Mouse (Mus musculus): ENCODE results near the gene Synpo2.
A peak's percentile ranks its signal among the peaks of the same experiment; 100 is the strongest.

The Synpo2 gene

GRCm38 (mm10) chr3:123166450-123166849 lies 69.5 kb downstream of the Synpo2 start:
- no peak for DNase-seq (ENCODE audit: low spot score in 2 of 2)

- DNase-seq (ENCODE audit: low spot score in 2 of 2): no peak
Observed at GRCm38 (mm10) chr3:123164183-123164582, 71.8 kb downstream of the Synpo2 start.

DNA sequence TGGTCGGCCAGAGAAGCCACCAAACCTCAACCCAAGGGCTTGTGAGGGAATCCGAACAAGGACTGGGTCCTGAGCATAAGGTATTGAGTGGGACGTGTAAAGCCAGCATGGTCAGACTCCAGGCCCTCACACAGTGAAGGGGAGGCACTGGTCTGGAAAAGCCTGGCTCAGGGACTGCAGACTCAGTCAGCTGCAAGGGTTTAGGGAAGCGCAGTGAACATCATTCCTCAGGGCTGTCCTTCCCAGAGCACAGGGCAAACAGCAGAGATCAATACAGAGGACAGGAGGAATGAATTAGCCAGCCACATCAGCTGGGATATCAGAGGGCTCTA lies 72.8 kb downstream of the Synpo2 start:
- DNase-seq (ENCODE audit: low spot score in 2 of 2): no peak

DNA sequence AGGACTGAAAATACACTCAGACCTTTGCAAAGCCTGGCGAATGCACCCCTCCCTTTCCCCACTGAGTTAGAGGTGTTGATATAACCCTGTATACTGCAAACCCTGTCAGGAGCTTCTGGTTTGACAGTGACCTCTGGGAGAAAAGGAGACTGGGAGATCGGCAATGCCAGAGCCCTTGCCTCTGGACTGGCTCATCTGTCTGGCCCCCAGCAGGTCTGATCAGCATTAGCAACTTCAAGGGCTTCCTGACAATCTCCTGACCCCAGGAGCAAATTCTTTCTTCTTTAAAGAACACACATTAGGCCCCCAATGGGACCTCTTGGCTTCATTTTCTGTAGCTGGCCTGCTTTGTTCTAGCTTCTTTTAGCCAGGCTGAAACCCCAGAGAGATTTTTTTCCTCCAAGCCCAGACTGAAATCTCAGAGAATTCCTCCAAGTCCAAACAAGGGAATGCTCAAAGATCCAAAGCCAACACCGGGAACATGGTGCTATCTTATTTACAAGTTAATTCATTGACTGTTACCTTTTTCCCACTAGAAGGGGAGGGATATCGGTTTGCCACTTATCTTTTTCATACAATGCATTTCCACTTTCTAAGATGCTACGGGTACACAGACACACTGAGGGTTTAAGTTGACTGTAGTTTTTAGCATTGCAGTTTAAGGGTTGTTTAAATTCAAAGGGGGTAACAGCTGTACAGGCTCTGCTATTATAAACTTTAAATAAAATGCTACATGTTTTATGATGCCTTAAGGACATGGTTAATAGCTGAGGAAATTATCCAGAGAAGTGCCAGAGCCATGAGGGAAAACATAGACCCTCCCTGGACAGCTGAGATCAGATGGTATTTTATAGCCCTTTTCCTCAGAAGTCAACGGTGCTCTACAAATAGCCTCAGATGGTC lies 73.4 kb downstream of the Synpo2 start:
- DNase-seq (ENCODE audit: low spot score in 2 of 2): no peak

DNA sequence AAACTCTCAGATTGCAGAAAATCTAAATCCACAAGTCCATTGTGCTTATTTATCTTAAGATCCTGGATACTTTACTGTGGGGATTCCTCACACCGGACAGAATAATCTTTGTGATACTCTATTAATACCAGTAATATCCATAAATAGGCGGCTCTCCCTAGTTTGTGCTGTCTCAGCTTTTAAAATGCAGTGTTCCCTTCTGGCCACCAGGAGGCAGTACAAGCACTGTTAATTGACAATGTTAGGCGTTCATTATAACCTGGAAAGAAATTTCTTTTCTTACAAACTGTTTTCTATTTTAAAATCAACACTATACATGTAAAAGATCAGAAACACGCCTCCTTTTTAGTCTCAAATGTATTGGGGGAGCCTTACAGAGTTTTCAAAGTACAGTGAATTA lies 75.2 kb downstream of the Synpo2 start:
- DNase-seq (ENCODE audit: low spot score in 2 of 2): no peak

GRCm38 (mm10) chr3:123159139-123159824 lies 76.7 kb downstream of the Synpo2 start:
- DNase-seq (ENCODE audit: low spot score in 2 of 2): peak in 1 of 2 experiments; percentile 13

DNA sequence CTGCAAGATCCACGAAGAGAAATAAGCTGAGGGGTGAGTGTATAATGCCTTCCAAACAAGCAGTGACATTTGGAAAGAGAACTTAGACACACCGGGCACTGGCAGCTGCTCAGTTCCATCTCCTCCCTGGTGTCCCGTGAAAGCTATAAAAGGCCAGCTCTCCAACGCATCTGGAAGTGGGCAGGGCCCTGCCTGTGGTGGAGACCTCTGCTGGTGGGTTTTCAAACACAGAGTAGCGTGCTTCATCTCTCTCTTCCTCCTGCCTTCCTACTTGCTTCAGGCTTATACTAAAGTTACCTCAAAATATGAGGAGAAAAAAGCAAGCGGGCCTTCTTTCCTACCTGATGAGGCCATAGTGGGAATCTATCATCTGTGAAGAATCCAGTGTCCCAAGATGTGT lies 77.4 kb downstream of the Synpo2 start:
- DNase-seq (ENCODE audit: low spot score in 2 of 2): no peak

DNA sequence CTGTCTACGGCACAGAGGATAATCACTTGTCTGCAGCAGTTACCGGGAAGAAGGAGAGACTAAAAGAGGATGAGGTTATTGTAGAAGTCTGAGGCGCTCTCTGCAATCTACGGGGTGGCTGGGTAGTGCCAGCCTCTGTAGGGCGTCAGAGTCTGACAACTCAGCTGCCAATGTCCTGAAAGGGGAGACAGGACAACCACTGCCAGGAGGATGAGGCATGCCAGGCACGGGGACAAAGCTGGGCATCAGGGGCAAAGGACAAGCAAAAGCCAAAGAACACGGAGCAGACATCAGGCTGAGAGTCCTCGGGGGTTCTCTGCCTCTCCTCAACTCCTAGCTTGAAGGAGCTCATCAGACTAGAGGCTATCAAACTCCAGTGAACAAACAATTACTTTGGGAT lies 82.6 kb downstream of the Synpo2 start:
- no peak for DNase-seq (ENCODE audit: low spot score in 2 of 2)

DNA sequence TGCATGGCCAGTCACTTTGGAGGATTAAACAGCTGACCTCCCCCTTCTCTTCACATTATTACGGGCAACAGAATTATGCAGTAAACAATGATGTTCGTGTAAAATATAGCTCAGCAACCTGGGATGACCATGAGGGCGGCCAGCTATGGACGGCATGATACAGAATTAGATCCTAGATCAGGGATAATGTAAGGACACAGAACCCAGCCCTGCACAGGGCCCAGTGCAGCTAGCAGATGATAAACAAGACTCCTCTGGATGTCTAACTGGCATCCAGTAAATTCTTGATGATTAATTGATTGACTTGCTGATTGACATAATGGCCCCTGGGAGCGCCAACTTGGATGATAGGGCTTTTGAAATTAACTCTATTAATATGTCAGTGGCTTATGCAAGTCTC lies 83.0 kb downstream of the Synpo2 start:
- no peak for DNase-seq (ENCODE audit: low spot score in 2 of 2)

DNA sequence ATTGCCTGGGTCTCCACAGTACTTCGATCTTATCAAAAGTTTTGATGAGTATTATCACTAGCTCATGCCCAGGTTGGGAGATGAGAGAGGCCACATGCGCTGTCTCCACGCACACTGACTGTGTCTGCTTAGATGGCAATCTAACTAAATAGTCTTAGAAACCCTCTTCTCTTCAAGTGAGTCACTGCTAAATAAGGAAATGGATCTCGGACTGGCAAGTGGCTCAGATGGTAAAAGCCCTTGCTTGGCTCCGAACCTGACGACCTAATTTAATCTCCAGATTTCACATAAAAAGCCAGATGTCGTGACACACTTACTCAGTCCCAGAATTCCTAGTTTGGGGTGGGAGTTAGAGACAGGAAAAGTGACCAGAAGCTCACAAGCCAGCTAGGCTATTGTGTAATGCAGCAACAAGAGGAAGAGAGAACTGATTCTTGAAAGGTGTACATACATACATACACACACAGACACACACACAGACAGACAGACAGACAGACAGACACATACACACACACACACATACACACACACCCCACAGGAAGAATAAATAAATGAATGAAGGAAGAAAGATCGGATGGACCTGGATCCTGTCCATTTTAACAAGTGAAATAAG lies 85.3 kb downstream of the Synpo2 start:
- no peak for DNase-seq (ENCODE audit: low spot score in 2 of 2)

DNA sequence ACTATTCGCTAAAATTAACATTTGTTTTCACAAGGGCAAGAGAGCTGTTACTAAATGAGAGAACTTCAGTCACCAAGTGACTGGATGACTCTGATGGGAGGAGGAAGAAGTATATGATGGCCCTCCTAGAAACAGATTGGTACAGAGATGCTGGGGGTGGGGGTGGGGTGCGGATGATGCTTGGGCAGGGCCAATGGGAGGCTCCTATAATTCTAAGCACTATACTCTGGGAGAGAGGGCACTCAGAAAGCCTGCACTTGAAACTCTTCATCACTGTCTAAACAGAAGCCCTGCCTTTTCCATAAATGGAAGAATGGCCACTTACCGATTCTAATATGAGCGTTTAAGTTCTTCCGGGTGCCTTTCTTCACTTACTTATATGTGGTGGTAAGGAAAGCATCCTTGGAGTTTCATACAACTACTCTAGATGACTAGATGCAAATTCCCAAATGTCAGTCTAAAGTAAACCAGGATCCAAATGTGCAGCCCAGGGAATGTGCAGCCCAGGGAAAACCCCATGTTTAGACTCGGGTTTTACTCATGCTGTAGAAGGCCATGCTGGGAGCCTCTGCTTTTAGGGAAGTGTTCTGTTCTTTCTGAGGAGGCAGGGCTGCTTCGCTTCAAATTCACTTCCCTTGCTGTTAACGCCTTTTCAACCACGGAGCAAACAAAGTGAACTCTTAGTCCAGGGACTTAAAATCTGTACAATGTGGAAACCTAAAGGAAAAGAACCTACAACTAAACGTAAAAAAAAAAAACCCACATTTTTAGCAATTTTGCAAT lies 86.4 kb downstream of the Synpo2 start:
- DNase-seq (ENCODE audit: low spot score in 2 of 2): no peak

DNA sequence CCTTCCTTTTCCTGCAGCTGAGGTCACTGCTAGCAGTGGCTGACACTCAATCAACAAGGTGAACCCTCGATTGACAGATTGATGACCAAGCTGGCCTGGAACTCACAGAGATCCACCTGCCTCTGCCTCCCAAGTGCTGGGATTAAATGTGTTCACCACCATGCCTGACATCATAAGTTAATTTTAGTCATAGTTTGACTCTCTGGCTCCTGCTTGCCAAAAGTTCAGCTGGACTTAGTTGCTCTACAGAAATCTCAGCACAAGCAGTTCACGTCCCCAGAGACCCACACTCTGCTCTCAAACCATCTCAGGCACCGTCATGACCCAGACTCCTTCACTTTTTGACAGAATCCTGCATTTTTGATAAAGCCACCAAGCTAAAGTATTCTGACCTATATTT lies 87.3 kb downstream of the Synpo2 start:
- no peak for DNase-seq (ENCODE audit: low spot score in 2 of 2)

- no peak for DNase-seq (ENCODE audit: low spot score in 2 of 2)
Observed at GRCm38 (mm10) chr3:123146557-123146956, 89.4 kb downstream of the Synpo2 start.

GRCm38 (mm10) chr3:123145942-123146341 lies 90.0 kb downstream of the Synpo2 start:
- DNase-seq (ENCODE audit: low spot score in 2 of 2): no peak

DNA sequence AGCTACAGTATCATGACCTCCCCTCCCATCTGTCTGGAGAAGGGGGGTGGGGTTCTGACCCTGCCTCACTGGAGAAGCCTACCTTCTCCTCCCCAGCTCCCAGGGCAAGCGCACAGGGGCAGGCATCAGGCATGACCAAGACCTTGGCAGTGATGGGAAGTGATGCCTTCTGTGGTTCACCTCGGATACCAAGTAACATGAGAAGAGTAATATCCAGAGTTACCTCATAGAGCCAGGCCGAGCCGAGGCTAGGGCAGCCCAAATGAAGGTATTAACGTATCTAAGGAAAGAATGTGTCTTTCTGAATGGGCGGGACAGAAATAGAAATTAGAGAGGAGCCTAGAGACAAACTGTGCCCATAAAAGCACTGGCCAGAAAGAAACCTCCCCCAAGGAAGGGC lies 92.5 kb downstream of the Synpo2 start:
- no peak for DNase-seq (ENCODE audit: low spot score in 2 of 2)

- DNase-seq (ENCODE audit: low spot score in 2 of 2): no peak
Observed at GRCm38 (mm10) chr3:123142298-123142697, 93.7 kb downstream of the Synpo2 start.

GRCm38 (mm10) chr3:123141069-123141468 lies 94.9 kb downstream of the Synpo2 start:
- no peak for DNase-seq (ENCODE audit: low spot score in 2 of 2)

DNA sequence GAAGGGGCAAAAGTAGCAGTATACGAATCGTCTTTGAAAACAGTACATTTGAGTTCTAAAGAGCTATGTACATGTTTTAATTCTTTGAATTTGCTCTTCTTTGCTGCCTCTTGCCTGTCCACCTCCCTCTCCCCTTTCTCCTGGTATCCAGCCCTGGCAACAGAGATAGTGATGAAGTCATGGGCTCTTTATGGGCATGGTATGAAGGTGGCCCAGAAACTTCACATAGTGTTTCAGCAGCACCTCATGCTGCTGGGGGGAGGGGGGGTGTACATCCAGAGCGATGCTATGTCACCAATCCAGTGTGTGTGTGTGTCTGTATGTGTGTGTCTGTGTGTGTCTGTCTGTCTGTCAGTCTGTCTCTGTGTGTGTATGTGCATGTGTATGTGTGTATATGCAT lies 95.8 kb downstream of the Synpo2 start:
- no peak for DNase-seq (ENCODE audit: low spot score in 2 of 2)

DNA sequence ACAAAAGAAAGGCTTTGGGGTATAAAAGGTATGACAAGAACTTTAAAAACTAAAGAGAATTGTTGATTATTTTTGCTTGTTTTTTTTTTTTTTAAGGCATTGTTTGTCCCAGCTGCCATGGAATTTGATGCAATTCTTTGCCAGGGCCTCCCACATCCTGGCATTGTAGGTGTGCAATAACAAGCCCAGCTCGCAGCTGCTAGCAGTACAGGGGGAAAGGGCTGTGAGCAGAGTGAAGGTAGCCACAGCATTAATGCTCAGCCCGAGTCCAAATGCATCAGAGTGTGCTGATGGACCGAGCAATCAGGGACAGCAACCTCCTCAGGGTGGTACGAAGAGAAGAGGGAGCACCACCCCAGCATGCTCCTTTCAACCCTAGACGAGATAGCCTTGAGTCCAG lies 96.3 kb downstream of the Synpo2 start:
- no peak for DNase-seq (ENCODE audit: low spot score in 2 of 2)

DNA sequence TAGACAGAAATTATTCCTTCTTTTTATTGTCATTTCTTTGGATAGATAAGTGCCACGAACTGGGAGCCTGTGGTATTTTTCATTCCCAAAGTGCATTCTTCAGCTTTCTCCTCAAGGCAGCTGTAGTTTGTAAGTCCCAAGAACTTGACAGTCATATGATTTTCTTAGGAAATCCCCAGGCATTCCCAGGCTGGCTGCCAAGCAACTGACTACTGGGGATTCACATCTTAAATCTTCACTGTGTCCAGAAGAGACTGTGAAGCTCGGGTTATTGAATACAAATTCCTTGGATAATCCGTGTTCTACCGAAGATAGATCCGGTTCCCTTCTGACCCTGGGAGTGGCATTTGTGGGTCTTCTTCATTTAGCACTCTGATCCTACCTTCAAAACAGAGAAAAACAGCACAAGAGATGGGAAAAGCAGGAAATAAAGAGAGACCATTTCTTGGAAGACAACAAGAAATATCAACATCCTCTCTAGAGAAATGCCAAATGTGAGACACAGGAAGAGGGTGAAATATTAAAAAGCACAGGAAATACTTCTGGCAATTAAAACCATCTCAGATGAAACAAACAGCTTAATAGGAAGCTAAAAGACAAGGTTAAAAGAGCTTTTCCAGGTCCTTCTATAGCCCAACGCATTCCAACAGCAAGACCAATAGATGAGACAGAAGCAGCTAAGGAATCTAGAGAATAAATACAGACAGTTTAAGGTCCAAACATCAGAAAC lies 97.5 kb downstream of the Synpo2 start:
- peak in 1 of 2 experiments; percentile 32 for DNase-seq (ENCODE audit: low spot score in 2 of 2)

DNA sequence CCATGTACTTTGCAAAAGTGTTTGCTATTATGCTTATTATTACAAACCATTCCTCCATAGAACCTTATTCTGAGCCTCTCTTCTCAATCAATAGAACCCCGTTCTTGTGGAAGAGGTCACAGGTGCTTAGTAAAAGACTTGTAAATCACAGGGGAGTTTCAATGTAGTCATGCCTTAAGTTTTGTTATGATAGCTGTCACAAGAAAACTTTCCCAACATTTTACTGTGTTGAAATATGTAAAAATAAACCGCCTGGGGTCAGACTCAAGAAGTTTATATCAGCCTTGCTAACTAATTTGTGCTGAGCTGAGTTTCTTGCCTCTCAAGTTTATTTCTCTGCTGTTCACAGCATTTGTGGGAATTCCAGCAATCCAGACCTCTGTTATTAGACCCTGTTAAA lies 103.8 kb downstream of the Synpo2 start:
- no peak for DNase-seq (ENCODE audit: low spot score in 2 of 2)
